Mouse (Mus musculus) forebrain, embryonic 13.5 days (tissue): Measurements from ENCODE around the gene Trpv4. TPM values are rescaled to one million over a fixed set of nuclear protein-coding genes. Genes with fewer than 3 reads are reported as not detected.
A peak's percentile ranks its signal among the peaks of the same experiment; 100 is the strongest.

Experiments used
- ATAC-seq: fragments of 200-750 bp; cut with Nextera tagmentation; 2 replicates; pipeline ENCODE4 v1.8.0; 2017
- H3K27ac ChIP-seq: fragments of 300-500 bp; sonication (generic); 2 replicates; pipeline ENCODE4 v1.5.1; 2015; ENCODE audit warnings: inconsistent platforms, mild to moderate bottlenecking, moderate library complexity
- H3K27me3 ChIP-seq: fragments of 300-500 bp; sonication (generic); 2 replicates; pipeline ENCODE4 v1.6.1; 2015; ENCODE audit warnings: mild to moderate bottlenecking, inconsistent platforms
- H3K36me3 ChIP-seq: fragments of 300-500 bp; sonication (generic); 2 replicates; pipeline ENCODE4 v1.6.1; 2015; ENCODE audit warnings: mild to moderate bottlenecking, inconsistent platforms; ENCODE audit not compliant: poor library complexity, severe bottlenecking
- H3K4me1 ChIP-seq: fragments of 300-500 bp; sonication (generic); 2 replicates; pipeline ENCODE4 v1.6.1; 2015; ENCODE audit warnings: inconsistent platforms
- H3K4me2 ChIP-seq: fragments of 300-500 bp; sonication (generic); 2 replicates; pipeline ENCODE4 v1.6.1; 2015; ENCODE audit warnings: inconsistent platforms, mild to moderate bottlenecking, moderate library complexity
- H3K4me3 ChIP-seq: fragments of 300-500 bp; sonication (generic); 2 replicates; pipeline ENCODE4 v1.5.1; 2015; ENCODE audit warnings: mild to moderate bottlenecking, inconsistent platforms
- H3K9ac ChIP-seq: fragments of 300-500 bp; sonication (generic); 2 replicates; pipeline ENCODE4 v1.6.1; 2015; ENCODE audit warnings: mild to moderate bottlenecking, inconsistent platforms
- H3K9me3 ChIP-seq: fragments of 300-500 bp; sonication (generic); replicated peaks from 2 replicates; pipeline ENCODE4 v1.6.1; 2016; ENCODE audit warnings: inconsistent platforms
- WGBS: fragments of 180-500 bp; shearing (Covaris S2); methylation state at CpG from one replicate; pipeline ENCODE4 v1.1.7; 2015; 5-methylcytosine and 5-hydroxymethylcytosine counted together
- polyA plus RNA-seq: library from polyadenylated mRNA; unstranded; fragments of >200 nt; fragmentation: Nextera tagmentation; extraction: Ambion mirVana; gene quantifications from 2 replicates; pipeline ENCODE4 v1.2.1, GENCODE M21; 2015

The Trpv4 gene
- polyA plus RNA-seq = 0.39 and 0.47 TPM in 2 replicates

DNA sequence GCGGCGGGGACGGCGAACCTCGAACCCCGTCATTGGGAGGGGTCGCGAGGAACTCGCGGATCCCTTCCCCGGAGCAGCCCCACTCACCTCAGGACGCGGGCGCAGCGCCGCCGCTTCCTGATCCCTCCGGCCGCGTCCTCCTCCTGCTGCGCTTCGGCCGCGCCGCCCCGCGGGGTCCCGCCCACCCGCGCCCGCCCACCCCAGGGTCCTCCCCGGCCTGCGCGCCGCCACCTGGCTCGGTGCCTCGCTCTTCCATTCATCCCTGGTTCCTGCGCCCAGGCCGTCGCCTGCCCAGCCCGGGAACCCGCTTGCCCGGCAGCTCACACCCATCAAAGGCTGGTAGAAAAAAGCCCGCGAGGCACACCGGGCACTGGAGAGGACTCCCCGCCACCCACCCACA, at the start of gene Trpv4:
Gene Trpv4 (minus strand): TSS at position 167 of the 400 bp plus-strand sequence.
- H3K4me2 ChIP-seq = peak within 1 kb of the TSS; percentile 74
- H3K9ac ChIP-seq = peak within 1 kb of the TSS; percentile 37; the same call in 1 of the 2 replicates
- H3K27ac ChIP-seq = no peak within 1 kb of the TSS
- no peaks in the 10 kb centered on the region for H3K36me3 ChIP-seq
- 1% methylated on average over 32 of the region's 47 CpGs for WGBS
- peaks cover 54% of the 10 kb centered on the region for H3K27me3 ChIP-seq
- no peaks in the 10 kb centered on the region for H3K9me3 ChIP-seq
- 0 out of 2 replicates have a peak, but pooled peaks have one; percentile 53 for ATAC-seq
- peak within 1 kb of the TSS; percentile 41 for H3K4me3 ChIP-seq
- peaks cover 13% of the 10 kb centered on the region for H3K4me1 ChIP-seq

DNA sequence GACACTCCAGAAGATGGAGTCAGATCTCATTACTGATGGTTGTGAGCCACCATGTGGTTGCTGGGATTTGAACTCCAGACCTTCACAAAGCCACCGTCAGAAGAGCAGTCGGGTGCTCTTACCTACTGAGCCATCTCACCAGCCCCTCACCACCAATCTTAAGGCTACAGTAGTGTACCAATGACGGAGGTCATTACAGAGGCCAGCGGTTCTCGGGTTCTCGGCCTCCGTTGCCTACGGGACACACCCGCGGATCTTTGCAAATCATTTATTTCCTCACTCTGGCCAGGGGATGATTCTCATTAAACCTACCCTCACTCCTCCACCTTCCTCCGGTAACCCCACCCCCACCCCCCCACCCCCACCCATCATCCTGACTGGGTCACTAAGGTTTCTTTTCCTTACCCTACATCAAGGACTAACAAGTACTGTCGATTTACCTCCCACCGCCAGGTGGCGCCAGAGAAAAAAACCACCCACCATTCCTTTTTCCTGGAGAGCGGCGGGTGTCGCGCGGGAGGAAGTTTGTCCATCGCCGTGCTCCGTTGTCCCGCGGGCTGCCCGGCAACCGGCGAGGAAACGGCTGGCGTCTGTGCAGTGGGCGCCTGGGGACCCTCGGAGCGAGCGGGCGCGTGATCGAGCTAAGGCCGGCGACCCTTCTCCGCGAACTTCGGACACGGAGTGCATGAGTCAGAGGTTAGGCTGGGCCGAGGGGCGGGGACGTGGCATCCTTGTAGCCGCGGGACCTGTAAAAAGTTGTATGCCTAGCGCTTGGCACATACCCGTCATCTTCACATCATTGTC, 49.2 kb upstream of the Trpv4 start, which contains the start of gene Tchp:
Gene Tchp (plus strand): TSS at position 496 of the 804 bp plus-strand sequence.
- WGBS = 3% methylated on average over 49 of the region's 49 CpGs
- peaks cover 34% of the 10 kb centered on the region for H3K36me3 ChIP-seq
- peak; percentile 81 for ATAC-seq
- no peak within 1 kb of the TSS for H3K27ac ChIP-seq
- H3K4me3 ChIP-seq = peak within 1 kb of the TSS; percentile 77
- H3K9me3 ChIP-seq = no peaks in the 10 kb centered on the region
- H3K4me1 ChIP-seq = peaks cover 16% of the 10 kb centered on the region
- H3K27me3 ChIP-seq = no peaks in the 10 kb centered on the region
- H3K9ac ChIP-seq = peak within 1 kb of the TSS; percentile 73
- H3K4me2 ChIP-seq = peak within 1 kb of the TSS; percentile 86

DNA sequence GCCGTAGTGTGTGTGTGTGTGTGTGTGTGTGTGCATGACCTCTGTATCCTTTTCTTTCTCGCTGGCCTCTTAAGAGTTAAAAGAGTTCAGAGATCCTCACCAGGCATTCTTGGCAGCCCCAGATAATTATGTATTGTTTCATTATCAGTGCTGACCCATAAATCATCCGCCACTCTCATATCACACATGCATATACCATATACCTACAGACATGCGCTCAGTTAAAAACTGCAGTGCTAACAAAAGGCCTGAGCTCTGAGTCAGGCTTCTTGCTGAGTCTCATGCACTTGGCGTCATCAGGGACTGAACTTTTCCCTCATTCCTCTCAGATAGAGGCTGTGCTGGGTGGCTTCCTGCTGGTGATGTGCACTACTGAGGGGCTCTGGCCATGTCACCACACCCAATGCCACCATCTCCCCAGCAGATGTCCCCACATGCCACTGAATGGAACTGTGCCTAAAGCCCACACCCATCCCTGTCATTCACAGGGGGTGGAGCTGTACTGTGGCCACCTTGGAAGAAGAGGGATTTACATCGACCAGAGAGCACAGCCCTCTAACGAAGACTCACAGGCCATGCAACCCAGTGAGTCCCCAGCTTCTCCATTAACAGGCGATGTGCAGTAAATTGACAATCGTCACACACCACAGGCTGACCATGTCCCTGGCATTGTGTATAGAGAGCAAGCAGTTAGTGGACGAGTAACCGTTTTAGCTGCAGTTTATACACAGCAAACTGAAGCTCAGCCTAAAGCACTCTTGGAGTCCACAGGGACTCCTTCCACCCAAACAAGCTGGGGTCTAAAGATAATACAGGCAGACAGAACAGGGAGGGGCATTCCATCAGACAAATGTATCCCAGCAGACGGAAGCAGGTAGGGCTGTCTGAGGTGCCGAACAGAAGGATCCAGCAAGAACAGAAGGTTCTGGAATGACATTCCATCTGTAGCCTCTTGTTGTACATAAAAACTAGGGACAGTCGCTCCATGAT, 44.5 kb upstream of the Trpv4 start:
- Histone ChIP-seq H3K9me3 (no peaks in the 10 kb centered on the region), H3K36me3 (no peaks in the 10 kb centered on the region), H3K9ac (no peak overlapping the region; the same call in 1 of the 2 replicates), H3K27ac (no peak overlapping the region), H3K4me1 (peaks cover 13% of the 10 kb centered on the region; the same call in 1 of the 2 replicates), H3K4me3 (no peak overlapping the region), H3K4me2 (no peak overlapping the region), H3K27me3 (no peaks in the 10 kb centered on the region)
- WGBS = 64% methylated on average over 14 of the region's 14 CpGs
- no peak for ATAC-seq

DNA sequence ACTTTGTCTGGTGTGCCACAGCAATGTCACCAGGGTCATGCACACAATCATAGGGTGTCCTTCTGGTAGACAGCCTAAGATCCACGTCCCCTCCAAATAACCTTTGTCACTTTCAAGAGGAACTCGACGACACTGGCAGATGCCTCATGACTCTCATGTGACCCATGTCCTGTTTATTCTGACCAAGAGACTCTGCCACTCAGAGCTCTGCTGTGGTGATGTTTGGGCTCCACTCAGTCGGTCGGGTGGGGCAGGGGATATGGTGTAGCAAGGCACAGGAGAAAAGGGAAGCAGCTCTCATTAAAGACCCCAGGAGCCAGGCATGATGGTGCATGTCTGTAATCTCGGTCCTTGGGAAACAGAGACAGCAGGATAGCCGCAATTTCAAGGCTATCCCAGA, 40.8 kb upstream of the Trpv4 start:
- H3K27me3 ChIP-seq = no peaks in the 10 kb centered on the region
- ATAC-seq = no peak
- 72% methylated on average over 7 of the region's 7 CpGs for WGBS
- peaks cover 12% of the 10 kb centered on the region; the same call in 1 of the 2 replicates for H3K4me1 ChIP-seq
- no peak overlapping the region for H3K9ac ChIP-seq
- H3K4me3 ChIP-seq = no peak overlapping the region
- H3K36me3 ChIP-seq = no peaks in the 10 kb centered on the region
- H3K4me2 ChIP-seq = no peak overlapping the region
- no peak overlapping the region for H3K27ac ChIP-seq
- no peaks in the 10 kb centered on the region for H3K9me3 ChIP-seq

DNA sequence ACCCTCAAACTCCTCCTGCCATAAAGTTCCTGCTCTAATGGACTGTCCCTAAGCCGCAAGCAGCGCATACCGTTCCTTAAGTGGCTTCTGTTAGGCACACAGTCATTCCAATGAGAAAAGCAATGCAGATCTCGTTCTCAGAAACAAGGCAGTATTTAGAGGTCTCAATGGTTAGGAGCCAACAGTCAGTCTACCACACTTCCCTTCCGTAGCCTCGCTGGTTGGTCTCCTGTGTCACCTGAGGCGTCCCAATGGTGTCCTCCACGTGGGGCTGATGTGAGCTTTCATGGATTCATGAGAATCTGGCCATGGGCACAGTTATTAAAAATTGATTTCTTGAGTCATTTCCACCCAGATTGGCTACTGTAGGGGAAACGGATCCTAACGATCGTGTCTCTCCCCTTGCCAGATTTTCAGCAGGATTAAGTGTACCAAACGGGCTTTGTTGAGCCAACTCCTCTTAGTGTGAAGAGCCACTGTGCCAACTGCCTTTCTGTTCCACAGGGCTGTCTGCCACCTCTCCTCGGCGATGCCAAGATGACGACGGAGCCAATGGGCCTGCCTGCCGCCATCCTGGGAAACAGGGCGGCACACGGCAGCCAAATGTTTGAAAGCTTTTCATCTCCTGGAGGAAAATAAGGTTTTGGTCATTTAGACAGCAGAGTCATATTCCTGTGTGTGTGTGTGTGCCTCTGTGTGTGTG, 40.0 kb upstream of the Trpv4 start:
- peak; percentile 69; the same call in 1 of the 2 replicates for ATAC-seq
- Histone ChIP-seq H3K9ac (no peak overlapping the region), H3K4me3 (no peak overlapping the region), H3K36me3 (no peaks in the 10 kb centered on the region), H3K9me3 (no peaks in the 10 kb centered on the region), H3K4me2 (no peak overlapping the region), H3K27me3 (no peaks in the 10 kb centered on the region), H3K27ac (no peak overlapping the region; the same call in 1 of the 2 replicates), H3K4me1 (peaks cover 12% of the 10 kb centered on the region; the same call in 1 of the 2 replicates)
- 66% methylated on average over 19 of the region's 19 CpGs for WGBS

DNA sequence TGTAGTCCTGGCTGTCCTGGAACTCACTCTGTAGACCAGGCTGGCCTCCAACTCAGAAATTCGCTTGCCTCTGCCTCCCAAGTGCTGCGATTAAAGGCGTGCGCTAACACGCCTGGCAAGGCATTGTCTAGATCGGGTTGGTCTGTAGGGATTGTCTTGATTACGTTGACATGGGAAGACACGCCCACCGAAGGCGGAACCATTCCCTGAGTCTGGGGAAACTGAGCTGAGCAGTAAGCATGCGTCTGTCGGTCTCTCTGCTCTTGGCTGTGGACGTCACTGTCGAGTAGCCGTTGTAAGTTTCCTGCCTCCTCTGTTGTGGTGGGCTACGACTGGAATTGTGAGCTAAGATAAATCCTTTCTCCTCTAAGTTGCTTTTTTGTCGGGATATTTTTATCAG, 38.7 kb upstream of the Trpv4 start:
- 88% methylated on average over 17 of the region's 17 CpGs for WGBS
- Histone ChIP-seq H3K4me1 (peaks cover 7% of the 10 kb centered on the region; the same call in 1 of the 2 replicates), H3K27me3 (0 out of 2 replicates have a peak, but pooled peaks cover 3% of the 10 kb centered on the region), H3K9me3 (no peaks in the 10 kb centered on the region), H3K36me3 (no peaks in the 10 kb centered on the region), H3K4me3 (no peak overlapping the region), H3K4me2 (no peak overlapping the region), H3K9ac (no peak overlapping the region), H3K27ac (no peak overlapping the region)
- ATAC-seq = no peak

DNA sequence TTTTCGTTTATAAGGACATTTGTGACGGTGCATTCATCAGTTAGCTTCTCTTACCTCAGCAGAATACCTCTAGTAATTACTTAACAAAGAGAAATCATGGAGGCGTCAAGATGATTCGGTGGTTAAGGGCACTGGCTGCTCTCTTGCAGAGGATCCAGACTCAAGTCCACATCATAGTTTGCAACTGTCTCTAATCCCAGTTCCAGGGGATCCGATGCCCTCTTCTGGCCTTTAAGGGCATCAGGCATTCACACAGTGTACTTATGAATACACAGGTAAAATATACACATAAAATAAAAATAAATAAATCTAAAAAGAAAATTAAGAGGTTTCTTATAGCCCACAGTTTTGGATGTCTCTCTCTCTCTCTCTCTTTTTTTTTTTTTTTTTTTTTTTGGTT, 37.6 kb upstream of the Trpv4 start:
- 67% methylated on average over 5 of the region's 5 CpGs for WGBS

DNA sequence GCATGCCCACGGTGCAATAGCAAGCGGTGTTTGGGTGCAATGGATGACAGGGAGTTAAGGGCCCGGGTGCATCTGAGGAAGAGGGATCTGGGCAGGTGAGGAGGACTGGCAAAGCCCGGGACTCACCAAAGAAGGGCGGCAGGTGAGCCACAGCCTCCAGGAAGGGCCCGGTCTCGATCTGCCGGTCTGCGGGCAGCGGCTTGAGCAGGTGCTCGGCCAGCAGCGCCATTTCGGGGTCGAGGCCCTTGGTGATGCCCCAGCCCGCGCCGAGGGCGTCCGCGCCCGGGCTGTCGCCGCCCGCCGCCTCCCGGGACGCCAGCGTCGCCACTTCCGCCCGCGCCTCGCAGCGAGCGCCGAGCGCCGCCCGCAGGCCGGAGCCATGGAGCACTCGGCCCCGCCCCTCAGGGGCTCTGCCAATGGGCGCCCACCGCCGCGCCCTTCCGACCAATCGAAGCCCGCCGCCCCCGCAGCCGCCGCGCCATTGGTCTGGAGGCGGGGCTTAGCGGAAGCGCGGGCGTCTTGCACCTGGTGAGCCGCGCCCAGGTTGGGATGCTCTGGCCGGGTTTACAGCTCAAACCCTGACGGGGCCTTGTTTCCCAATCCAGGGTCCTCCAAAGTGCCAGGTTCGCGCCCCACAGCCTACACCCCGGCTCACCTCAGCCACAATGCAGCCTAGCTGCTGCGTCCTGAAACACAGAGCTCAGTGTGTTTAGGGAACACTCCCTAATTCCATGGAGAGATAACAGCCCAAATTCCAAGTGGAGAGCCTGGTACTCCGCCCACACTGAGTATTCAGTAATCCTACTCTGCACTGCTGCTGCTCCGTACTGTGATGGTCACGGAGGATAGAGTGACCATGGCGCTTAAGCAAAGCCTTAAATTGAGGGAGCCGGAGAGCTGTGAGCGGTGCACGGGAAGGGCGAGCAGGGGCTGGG, 32.7 kb upstream of the Trpv4 start, which contains the start of gene Gltp:
Gene Gltp (minus strand): TSS at position 352 of the 935 bp plus-strand sequence.
- no peak within 1 kb of the TSS for H3K27ac ChIP-seq
- peak within 1 kb of the TSS; percentile 89 for H3K9ac ChIP-seq
- peak within 1 kb of the TSS; percentile 96 for H3K4me2 ChIP-seq
- H3K27me3 ChIP-seq = 0 out of 2 replicates have a peak, but pooled peaks cover 6% of the 10 kb centered on the region
- 5% methylated on average over 70 of the region's 75 CpGs for WGBS
- peak; percentile 98 for ATAC-seq
- H3K4me1 ChIP-seq = peaks cover 19% of the 10 kb centered on the region
- peak within 1 kb of the TSS; percentile 73 for H3K4me3 ChIP-seq
- no peaks in the 10 kb centered on the region; the same call in 1 of the 2 replicates for H3K36me3 ChIP-seq
- no peaks in the 10 kb centered on the region for H3K9me3 ChIP-seq

More for the DNA sequence above, 37.6 kb upstream of the Trpv4 start:
- Histone ChIP-seq H3K4me1 (peaks cover 11% of the 10 kb centered on the region), H3K4me2 (no peak overlapping the region), H3K27ac (no peak overlapping the region), H3K36me3 (no peaks in the 10 kb centered on the region), H3K4me3 (no peak overlapping the region), H3K9ac (no peak overlapping the region), H3K9me3 (no peaks in the 10 kb centered on the region), H3K27me3 (0 out of 2 replicates have a peak, but pooled peaks cover 6% of the 10 kb centered on the region)
- no peak for ATAC-seq

DNA sequence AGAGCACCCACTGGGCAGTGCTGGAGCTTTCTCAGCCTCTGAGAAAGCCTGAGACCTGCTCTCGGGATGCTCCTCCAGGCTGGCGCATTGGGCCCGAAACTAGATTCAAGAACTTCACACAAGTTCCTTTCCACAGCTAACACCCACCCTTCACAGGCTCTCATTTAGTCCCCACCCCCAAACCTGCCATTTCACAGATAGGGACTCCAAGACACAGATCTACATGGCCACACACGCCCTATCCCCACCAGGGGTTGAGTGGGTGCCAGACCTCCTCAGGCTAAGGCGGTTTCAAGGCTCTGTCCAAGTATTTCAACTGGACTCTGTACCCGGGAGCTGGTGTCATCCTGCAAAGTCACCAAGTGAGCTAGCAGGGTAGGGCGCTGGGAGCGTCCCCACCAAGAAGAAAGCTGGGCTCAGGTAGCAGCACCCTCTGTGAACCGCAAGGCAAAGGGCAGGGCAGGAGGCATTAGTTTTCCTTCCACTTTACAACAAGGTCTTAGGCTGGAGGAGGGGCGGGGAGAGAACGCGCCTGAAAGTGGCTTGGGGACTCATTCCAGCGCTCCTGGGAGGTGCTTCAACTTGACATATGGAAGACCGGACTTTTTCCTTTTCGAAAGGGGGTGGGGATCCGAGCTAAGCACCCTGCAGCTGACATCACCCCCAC, 31.6 kb upstream of the Trpv4 start:
- peak overlapping the region; percentile 73 for H3K4me3 ChIP-seq
- H3K36me3 ChIP-seq = no peaks in the 10 kb centered on the region; the same call in 1 of the 2 replicates
- H3K27ac ChIP-seq = no peak overlapping the region
- no peak for ATAC-seq
- no peaks in the 10 kb centered on the region for H3K9me3 ChIP-seq
- peak overlapping the region; percentile 96 for H3K4me2 ChIP-seq
- H3K9ac ChIP-seq = peak overlapping the region; percentile 89
- whole genome bisulfite sequencing = 17% methylated on average over 16 of the region's 16 CpGs
- H3K4me1 ChIP-seq = peaks cover 19% of the 10 kb centered on the region
- H3K27me3 ChIP-seq = 0 out of 2 replicates have a peak, but pooled peaks cover 6% of the 10 kb centered on the region

DNA sequence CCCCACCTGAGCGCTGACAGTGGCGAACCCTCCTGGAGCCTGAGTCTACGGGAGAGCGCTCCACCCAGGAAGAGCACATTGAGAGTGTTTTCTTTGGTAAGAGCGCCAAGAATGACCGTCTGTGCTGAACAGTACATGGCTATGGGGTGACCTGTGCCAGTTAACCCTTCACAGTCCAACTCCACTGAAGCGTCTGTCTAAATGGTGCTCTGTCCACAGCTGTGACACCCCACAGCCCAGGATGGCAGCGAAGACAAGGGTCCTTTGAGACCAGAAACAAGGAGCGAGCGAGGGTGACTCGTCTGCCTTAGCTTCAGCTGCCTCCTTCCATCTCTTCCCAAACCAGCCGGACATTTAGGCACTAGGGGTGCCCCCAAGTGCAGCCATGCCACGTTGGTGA, 30.5 kb upstream of the Trpv4 start:
- no peak for ATAC-seq
- no peak overlapping the region for H3K4me3 ChIP-seq
- WGBS = 79% methylated on average over 13 of the region's 13 CpGs

More for the DNA sequence above, 30.5 kb upstream of the Trpv4 start:
- H3K27me3 ChIP-seq = 0 out of 2 replicates have a peak, but pooled peaks cover 6% of the 10 kb centered on the region
- H3K27ac ChIP-seq = no peak overlapping the region
- H3K9me3 ChIP-seq = no peaks in the 10 kb centered on the region
- peaks cover 19% of the 10 kb centered on the region for H3K4me1 ChIP-seq
- H3K9ac ChIP-seq = no peak overlapping the region
- no peak overlapping the region for H3K4me2 ChIP-seq
- H3K36me3 ChIP-seq = no peaks in the 10 kb centered on the region; the same call in 1 of the 2 replicates
